Mouse (Mus musculus): ENCODE data around the gene Rasgef1c. TPM values are rescaled to one million over a fixed set of nuclear protein-coding genes. Genes with fewer than 3 reads are reported as not detected.
A peak's percentile ranks its signal among the peaks of the same experiment; 100 is the strongest.

Gene Rasgef1c
- polyA plus RNA-seq, 1 experiment from 2014 or later: 0.11 TPM

- no peak overlapping the region for H3K4me3 ChIP-seq (replicated peaks)
- H3K9me3 ChIP-seq: no peaks in the 10 kb centered on the region
Observed at GRCm38 (mm10) chr11:49888469-49888868, 13.2 kb upstream of the Rasgef1c start.

GRCm38 (mm10) chr11:49891993-49892392 is 9.6 kb upstream of the Rasgef1c start:
- Histone ChIP-seq H3K27me3 (no peaks in the 10 kb centered on the region), H3K27ac (no peak overlapping the region), H3K4me3 (replicated peaks) (no peak overlapping the region), H3K4me1 (replicated peaks) (no peaks in the 10 kb centered on the region), H3K4me2 (no peak overlapping the region), H3K36me3 (no peaks in the 10 kb centered on the region), H3K9ac (replicated peaks) (no peak overlapping the region), H3K9me3 (no peaks in the 10 kb centered on the region)
- ATAC-seq (ENCODE audit: insufficient number of reproducible peaks, insufficient read depth, low FRiP score, low TSS enrichment, low read depth): no peak
- WGBS: 87% methylated on average over 5 of the region's 5 CpGs

More at GRCm38 (mm10) chr11:49888469-49888868, 13.2 kb upstream of the Rasgef1c start:
- Histone ChIP-seq H3K9ac (replicated peaks) (no peak overlapping the region), H3K36me3 (peaks cover 18% of the 10 kb centered on the region), H3K27me3 (no peaks in the 10 kb centered on the region), H3K4me1 (replicated peaks) (no peaks in the 10 kb centered on the region), H3K27ac (no peak overlapping the region), H3K4me2 (no peak overlapping the region)
- 87% methylated on average over 5 of the region's 5 CpGs for WGBS
- ATAC-seq (ENCODE audit: insufficient number of reproducible peaks, insufficient read depth, low FRiP score, low TSS enrichment, low read depth): no peak

- Histone ChIP-seq H3K9me3 (peaks cover 7% of the 10 kb centered on the region), H3K4me1 (replicated peaks) (no peaks in the 10 kb centered on the region), H3K4me3 (replicated peaks) (no peak overlapping the region), H3K4me2 (no peak overlapping the region), H3K27ac (no peak overlapping the region), H3K36me3 (no peaks in the 10 kb centered on the region), H3K9ac (replicated peaks) (no peak overlapping the region), H3K27me3 (peaks cover 4% of the 10 kb centered on the region; the same call in 1 of the 2 replicates)
- no peak for ATAC-seq (ENCODE audit: insufficient number of reproducible peaks, insufficient read depth, low FRiP score, low TSS enrichment, low read depth)
- WGBS: 78% methylated on average over 11 of the region's 11 CpGs
Observed at GRCm38 (mm10) chr11:49893806-49894205, 7.8 kb upstream of the Rasgef1c start.

- Histone ChIP-seq H3K27me3 (peaks cover 27% of the 10 kb centered on the region), H3K9me3 (peaks cover 7% of the 10 kb centered on the region), H3K36me3 (no peaks in the 10 kb centered on the region), H3K9ac (replicated peaks) (no peak overlapping the region), H3K27ac (no peak overlapping the region), H3K4me1 (replicated peaks) (peaks cover 1% of the 10 kb centered on the region; the same call in 1 of the 2 replicates), H3K4me3 (replicated peaks) (no peak overlapping the region), H3K4me2 (no peak overlapping the region)
- WGBS: 52% methylated on average over 6 of the region's 6 CpGs
- no peak for ATAC-seq (ENCODE audit: insufficient number of reproducible peaks, insufficient read depth, low FRiP score, low TSS enrichment, low read depth)
Observed at GRCm38 (mm10) chr11:49895966-49896590, 5.6 kb upstream of the Rasgef1c start.

- H3K9ac ChIP-seq (replicated peaks): no peak overlapping the region
- no peak overlapping the region for H3K4me2 ChIP-seq
- peaks cover 50% of the 10 kb centered on the region for H3K27me3 ChIP-seq
- ATAC-seq (ENCODE audit: insufficient number of reproducible peaks, insufficient read depth, low FRiP score, low TSS enrichment, low read depth): no peak
- H3K36me3 ChIP-seq: no peaks in the 10 kb centered on the region
- H3K4me3 ChIP-seq (replicated peaks): no peak overlapping the region
- WGBS: 54% methylated on average over 6 of the region's 6 CpGs
- H3K4me1 ChIP-seq (replicated peaks): peaks cover 10% of the 10 kb centered on the region
- H3K9me3 ChIP-seq: peaks cover 7% of the 10 kb centered on the region
- no peak overlapping the region for H3K27ac ChIP-seq
Observed at GRCm38 (mm10) chr11:49900043-49900442, 1.6 kb upstream of the Rasgef1c start.

- 19% methylated on average over 15 of the region's 15 CpGs for WGBS
- H3K9ac ChIP-seq (replicated peaks): peak overlapping the region; percentile 34; the same call in 1 of the 2 replicates
- ATAC-seq (ENCODE audit: insufficient number of reproducible peaks, insufficient read depth, low FRiP score, low TSS enrichment, low read depth): no peak
- no peaks in the 10 kb centered on the region for H3K36me3 ChIP-seq
- peak overlapping the region; percentile 100 for H3K4me2 ChIP-seq
- no peak overlapping the region for H3K27ac ChIP-seq
- peaks cover 10% of the 10 kb centered on the region for H3K4me1 ChIP-seq (replicated peaks)
- peaks cover 50% of the 10 kb centered on the region for H3K27me3 ChIP-seq
- peak overlapping the region; percentile 69 for H3K4me3 ChIP-seq (replicated peaks)
- H3K9me3 ChIP-seq: peaks cover 7% of the 10 kb centered on the region
Observed at GRCm38 (mm10) chr11:49900962-49901658, 525 bp upstream of the Rasgef1c start.

GRCm38 (mm10) chr11:49903333-49903732 is 1.7 kb downstream of the Rasgef1c start:
- H3K9ac ChIP-seq (replicated peaks): no peak overlapping the region
- peaks cover 50% of the 10 kb centered on the region for H3K27me3 ChIP-seq
- no peak overlapping the region for H3K4me2 ChIP-seq
- peaks cover 10% of the 10 kb centered on the region for H3K4me1 ChIP-seq (replicated peaks)
- 11% methylated on average over 7 of the region's 7 CpGs for WGBS
- H3K27ac ChIP-seq: no peak overlapping the region
- H3K36me3 ChIP-seq: no peaks in the 10 kb centered on the region
- ATAC-seq (ENCODE audit: insufficient number of reproducible peaks, insufficient read depth, low FRiP score, low TSS enrichment, low read depth): no peak
- H3K9me3 ChIP-seq: no peaks in the 10 kb centered on the region
- H3K4me3 ChIP-seq (replicated peaks): no peak overlapping the region

- Histone ChIP-seq H3K27me3 (no peaks in the 10 kb centered on the region), H3K9ac (replicated peaks) (no peak overlapping the region), H3K9me3 (no peaks in the 10 kb centered on the region), H3K4me1 (replicated peaks) (no peaks in the 10 kb centered on the region), H3K4me3 (replicated peaks) (no peak overlapping the region), H3K27ac (no peak overlapping the region), H3K4me2 (no peak overlapping the region), H3K36me3 (no peaks in the 10 kb centered on the region)
- no peak for ATAC-seq (ENCODE audit: insufficient number of reproducible peaks, insufficient read depth, low FRiP score, low TSS enrichment, low read depth)
- WGBS: 39% methylated on average over 15 of the region's 15 CpGs
Observed at GRCm38 (mm10) chr11:49918521-49919180, 17.0 kb downstream of the Rasgef1c start.

- 88% methylated on average over 6 of the region's 6 CpGs for WGBS
- H3K36me3 ChIP-seq: no peaks in the 10 kb centered on the region
- H3K27ac ChIP-seq: no peak overlapping the region
- no peaks in the 10 kb centered on the region for H3K27me3 ChIP-seq
- H3K9ac ChIP-seq (replicated peaks): no peak overlapping the region
- H3K4me1 ChIP-seq (replicated peaks): no peaks in the 10 kb centered on the region
- H3K4me3 ChIP-seq (replicated peaks): no peak overlapping the region
- no peaks in the 10 kb centered on the region for H3K9me3 ChIP-seq
- no peak for ATAC-seq (ENCODE audit: insufficient number of reproducible peaks, insufficient read depth, low FRiP score, low TSS enrichment, low read depth)
- H3K4me2 ChIP-seq: no peak overlapping the region
Observed at GRCm38 (mm10) chr11:49919304-49919703, 17.7 kb downstream of the Rasgef1c start.

GRCm38 (mm10) chr11:49923539-49923938 is 21.9 kb downstream of the Rasgef1c start:
- WGBS: 34% methylated on average over 9 of the region's 9 CpGs
- Histone ChIP-seq H3K36me3 (no peaks in the 10 kb centered on the region), H3K4me3 (replicated peaks) (no peak overlapping the region), H3K9me3 (no peaks in the 10 kb centered on the region), H3K4me2 (no peak overlapping the region), H3K9ac (replicated peaks) (no peak overlapping the region), H3K4me1 (replicated peaks) (peaks cover 18% of the 10 kb centered on the region), H3K27ac (no peak overlapping the region), H3K27me3 (peaks cover 4% of the 10 kb centered on the region; the same call in 1 of the 2 replicates)
- ATAC-seq (ENCODE audit: insufficient number of reproducible peaks, insufficient read depth, low FRiP score, low TSS enrichment, low read depth): no peak

- no peak for ATAC-seq (ENCODE audit: insufficient number of reproducible peaks, insufficient read depth, low FRiP score, low TSS enrichment, low read depth)
- Histone ChIP-seq H3K4me1 (replicated peaks) (peaks cover 18% of the 10 kb centered on the region), H3K9me3 (no peaks in the 10 kb centered on the region), H3K4me2 (no peak overlapping the region), H3K27me3 (peaks cover 4% of the 10 kb centered on the region; the same call in 1 of the 2 replicates), H3K4me3 (replicated peaks) (no peak overlapping the region), H3K9ac (replicated peaks) (no peak overlapping the region), H3K27ac (no peak overlapping the region), H3K36me3 (no peaks in the 10 kb centered on the region)
- WGBS: 76% methylated on average over 7 of the region's 7 CpGs
Observed at GRCm38 (mm10) chr11:49926183-49926582, 24.5 kb downstream of the Rasgef1c start.
